Mouse (Mus musculus) embryonic facial prominence, embryonic 10.5 days (tissue): Measurements from ENCODE around the gene Trf. TPM values are rescaled to one million over a fixed set of nuclear protein-coding genes. Genes with fewer than 3 reads are reported as not detected.

Experiments used
- DNase-seq: peaks from one replicate; pipeline ENCODE4 v3.0.0-alpha.2; 2017; ENCODE audit warnings: low spot score
- H3K27ac ChIP-seq: fragments of 300-500 bp; sonication (generic); replicated peaks from 2 replicates; pipeline ENCODE4 v1.5.1; 2016; ENCODE audit warnings: mild to moderate bottlenecking
- H3K27me3 ChIP-seq: fragments of 300-500 bp; sonication (generic); replicated peaks from 2 replicates; pipeline ENCODE4 v1.6.1; 2016; ENCODE audit warnings: low read depth, mild to moderate bottlenecking; ENCODE audit not compliant: poor library complexity, severe bottlenecking
- H3K36me3 ChIP-seq: fragments of 300-500 bp; sonication (generic); replicated peaks from 2 replicates; pipeline ENCODE4 v1.6.1; 2016; ENCODE audit warnings: mild to moderate bottlenecking, moderate library complexity
- H3K4me1 ChIP-seq: fragments of 300-500 bp; sonication (generic); 2 replicates; pipeline ENCODE4 v1.6.1; 2016
- H3K4me3 ChIP-seq: fragments of 300-500 bp; sonication (generic); 2 replicates; pipeline ENCODE4 v1.5.1; 2016; ENCODE audit warnings: mild to moderate bottlenecking, moderate library complexity
- H3K9me3 ChIP-seq: fragments of 300-500 bp; sonication (generic); 2 replicates; pipeline ENCODE4 v1.6.1; 2016; ENCODE audit warnings: mild to moderate bottlenecking
- WGBS: fragments of 180-500 bp; shearing (Covaris S2); methylation state at CpG from one replicate; pipeline ENCODE4 v1.1.7; 2016; 5-methylcytosine and 5-hydroxymethylcytosine counted together
- polyA plus RNA-seq: library from polyadenylated mRNA; unstranded; fragments of >200 nt; fragmentation: Nextera tagmentation; extraction: Ambion mirVana; gene quantifications from 2 replicates; pipeline ENCODE4 v1.2.1, GENCODE M21; 2016

The Trf gene
- polyA plus RNA-seq, 1 experiment from 2014 or later, result 21.1 TPM

- Histone ChIP-seq H3K27me3 (no peaks in the 10 kb centered on the region), H3K4me3 (no peak overlapping the region), H3K27ac (no peak overlapping the region), H3K36me3 (no peaks in the 10 kb centered on the region), H3K4me1 (no peaks in the 10 kb centered on the region), H3K9me3 (no peaks in the 10 kb centered on the region)
- DNase-seq, result no peak
- 83% methylated on average over 28 of the region's 28 CpGs for WGBS
Observed at GRCm38 (mm10) chr9:103212654-103213420, 17.4 kb downstream of the Trf start.

- Histone ChIP-seq H3K4me3 (no peak overlapping the region), H3K27ac (no peak overlapping the region), H3K9me3 (no peaks in the 10 kb centered on the region), H3K4me1 (no peaks in the 10 kb centered on the region), H3K27me3 (no peaks in the 10 kb centered on the region), H3K36me3 (no peaks in the 10 kb centered on the region)
- 47% methylated on average over 6 of the region's 6 CpGs for WGBS
- no peak for DNase-seq
Observed at GRCm38 (mm10) chr9:103208802-103209423, 21.3 kb downstream of the Trf start.

GRCm38 (mm10) chr9:103207846-103208245 is 22.4 kb downstream of the Trf start:
- peak; percentile 85 for DNase-seq
- H3K27me3 ChIP-seq, result no peaks in the 10 kb centered on the region
- H3K4me1 ChIP-seq, result no peaks in the 10 kb centered on the region
- no peaks in the 10 kb centered on the region for H3K9me3 ChIP-seq
- no peaks in the 10 kb centered on the region for H3K36me3 ChIP-seq
- no peak overlapping the region for H3K27ac ChIP-seq
- WGBS, result 9% methylated on average over 16 of the region's 16 CpGs
- peak overlapping the region; percentile 38; the same call in 1 of the 2 replicates for H3K4me3 ChIP-seq

- Histone ChIP-seq H3K27me3 (no peaks in the 10 kb centered on the region), H3K9me3 (no peaks in the 10 kb centered on the region), H3K27ac (no peak overlapping the region), H3K4me3 (no peak overlapping the region), H3K36me3 (no peaks in the 10 kb centered on the region), H3K4me1 (peaks cover 4% of the 10 kb centered on the region; the same call in 1 of the 2 replicates)
- DNase-seq, result no peak
- 91% methylated on average over 5 of the region's 5 CpGs for WGBS
Observed at GRCm38 (mm10) chr9:103205786-103206185, 24.5 kb downstream of the Trf start.

GRCm38 (mm10) chr9:103201561-103202260 is 28.5 kb downstream of the Trf start, which contains the start of gene Srprb:
Gene Srprb, minus strand, starts transcription at chr9:103202137.
- under 1% methylated on average over 45 of the region's 45 CpGs for WGBS
- Histone ChIP-seq H3K4me3 (peak within 1 kb of the TSS; percentile 87), H3K36me3 (peaks cover 38% of the 10 kb centered on the region), H3K4me1 (peaks cover 8% of the 10 kb centered on the region; the same call in 1 of the 2 replicates), H3K27ac (peak within 1 kb of the TSS; percentile 94), H3K27me3 (no peaks in the 10 kb centered on the region), H3K9me3 (no peaks in the 10 kb centered on the region)
- peak; percentile 92 for DNase-seq

- H3K27ac ChIP-seq, result no peak overlapping the region
- no peaks in the 10 kb centered on the region for H3K4me1 ChIP-seq
- no peaks in the 10 kb centered on the region for H3K9me3 ChIP-seq
- no peak overlapping the region for H3K4me3 ChIP-seq
- 91% methylated on average over 4 of the region's 4 CpGs for WGBS
- DNase-seq, result no peak
- H3K36me3 ChIP-seq, result peaks cover 63% of the 10 kb centered on the region
- H3K27me3 ChIP-seq, result no peaks in the 10 kb centered on the region
Observed at GRCm38 (mm10) chr9:103188416-103188815, 41.8 kb downstream of the Trf start.

GRCm38 (mm10) chr9:103186747-103187146 is 43.5 kb downstream of the Trf start:
- 76% methylated on average over 9 of the region's 9 CpGs for WGBS
- H3K4me1 ChIP-seq, result peaks cover 2% of the 10 kb centered on the region; the same call in 1 of the 2 replicates
- H3K9me3 ChIP-seq, result no peaks in the 10 kb centered on the region
- peaks cover 47% of the 10 kb centered on the region for H3K36me3 ChIP-seq
- H3K27ac ChIP-seq, result no peak overlapping the region
- H3K4me3 ChIP-seq, result no peak overlapping the region
- no peak for DNase-seq
- no peaks in the 10 kb centered on the region for H3K27me3 ChIP-seq

GRCm38 (mm10) chr9:103185946-103186345 is 44.3 kb downstream of the Trf start:
- H3K4me1 ChIP-seq, result peaks cover 8% of the 10 kb centered on the region
- peaks cover 39% of the 10 kb centered on the region for H3K36me3 ChIP-seq
- no peaks in the 10 kb centered on the region for H3K9me3 ChIP-seq
- no peak overlapping the region for H3K27ac ChIP-seq
- WGBS, result 93% methylated on average over 8 of the region's 8 CpGs
- no peaks in the 10 kb centered on the region for H3K27me3 ChIP-seq
- no peak overlapping the region for H3K4me3 ChIP-seq
- no peak for DNase-seq

- no peaks in the 10 kb centered on the region for H3K27me3 ChIP-seq
- 64% methylated on average over 4 of the region's 4 CpGs for WGBS
- H3K36me3 ChIP-seq, result peaks cover 28% of the 10 kb centered on the region
- H3K4me1 ChIP-seq, result peaks cover 17% of the 10 kb centered on the region
- no peak for DNase-seq
- H3K27ac ChIP-seq, result no peak overlapping the region
- no peaks in the 10 kb centered on the region for H3K9me3 ChIP-seq
- no peak overlapping the region for H3K4me3 ChIP-seq
Observed at GRCm38 (mm10) chr9:103184855-103185254, 45.4 kb downstream of the Trf start.

- Histone ChIP-seq H3K36me3 (0 out of 2 replicates have a peak, but pooled peaks cover 3% of the 10 kb centered on the region), H3K4me1 (peaks cover 17% of the 10 kb centered on the region), H3K27me3 (no peaks in the 10 kb centered on the region), H3K9me3 (no peaks in the 10 kb centered on the region), H3K27ac (no peak overlapping the region), H3K4me3 (no peak overlapping the region)
- 90% methylated on average over 8 of the region's 8 CpGs for WGBS
- DNase-seq, result no peak
Observed at GRCm38 (mm10) chr9:103181886-103182285, 48.4 kb downstream of the Trf start.

- H3K27ac ChIP-seq, result peak overlapping the region; percentile 86
- WGBS, result 2% methylated on average over 20 of the region's 20 CpGs
- H3K9me3 ChIP-seq, result no peaks in the 10 kb centered on the region
- H3K27me3 ChIP-seq, result no peaks in the 10 kb centered on the region
- peak overlapping the region; percentile 62 for H3K4me3 ChIP-seq
- DNase-seq, result peak; percentile 90
- H3K4me1 ChIP-seq, result peaks cover 17% of the 10 kb centered on the region
- H3K36me3 ChIP-seq, result no peaks in the 10 kb centered on the region
Observed at GRCm38 (mm10) chr9:103180807-103181565, 49.3 kb downstream of the Trf start.

GRCm38 (mm10) chr9:103180303-103180702 is 49.9 kb downstream of the Trf start:
- Histone ChIP-seq H3K4me1 (peaks cover 17% of the 10 kb centered on the region), H3K27ac (peak overlapping the region; percentile 86), H3K9me3 (no peaks in the 10 kb centered on the region), H3K36me3 (no peaks in the 10 kb centered on the region), H3K4me3 (peak overlapping the region; percentile 62), H3K27me3 (no peaks in the 10 kb centered on the region)
- DNase-seq, result no peak
- 77% methylated on average over 3 of the region's 3 CpGs for WGBS
